Comparison of ENCODE assay signal across 1 mouse cellular context in the genomic region with DNA sequence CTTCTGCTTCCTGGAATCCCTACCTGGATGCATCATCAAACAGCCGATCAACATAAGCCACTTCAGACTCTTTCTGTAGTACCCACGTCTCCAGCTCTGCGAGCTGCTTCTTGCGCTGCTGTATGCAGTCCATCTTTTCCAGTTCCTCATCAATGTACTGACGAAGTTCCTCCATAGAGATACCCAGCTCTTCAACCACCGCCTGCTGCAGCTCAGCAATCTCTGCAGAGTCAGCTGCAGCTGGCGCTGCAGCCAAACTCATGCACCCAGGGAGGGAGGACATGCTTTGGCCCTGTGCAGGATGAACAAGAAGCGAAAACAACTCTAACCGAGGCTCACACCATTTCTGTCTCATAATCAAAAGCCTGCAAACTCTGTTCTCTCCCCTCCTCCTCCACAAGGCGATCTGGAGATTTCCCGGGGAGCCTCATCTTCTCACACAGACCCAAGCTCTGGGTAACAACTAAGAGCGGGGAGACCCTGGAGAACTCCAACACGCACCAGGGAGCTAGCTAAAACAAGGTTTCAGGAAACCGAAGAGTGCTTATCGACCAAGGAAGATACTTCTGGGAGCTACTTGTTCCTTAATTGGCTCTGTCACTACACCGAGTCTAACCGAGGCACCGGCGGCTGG.
TF ChIP-seq lines count a peak whose summit lies in the region.

No protein-coding gene starts in this region.

TF ChIP-seq in MEL, 35 proteins besides CTCF, POLR2A, EP300 and RAD21:
- TF ChIP-seq SIN3A (IDR thresholded peaks at IDR 0.05; ENCODE audit: low read length), result 0 out of 2 replicates have a peak, but pooled peaks have one; percentile 19
